Mouse (Mus musculus): ENCODE measurements around the gene Hoxa10. TPM values are rescaled to one million over a fixed set of nuclear protein-coding genes. Genes with fewer than 3 reads are reported as not detected.

Gene Hoxa10
- polyA plus RNA-seq, 1 experiment = 15.8 TPM

DNA sequence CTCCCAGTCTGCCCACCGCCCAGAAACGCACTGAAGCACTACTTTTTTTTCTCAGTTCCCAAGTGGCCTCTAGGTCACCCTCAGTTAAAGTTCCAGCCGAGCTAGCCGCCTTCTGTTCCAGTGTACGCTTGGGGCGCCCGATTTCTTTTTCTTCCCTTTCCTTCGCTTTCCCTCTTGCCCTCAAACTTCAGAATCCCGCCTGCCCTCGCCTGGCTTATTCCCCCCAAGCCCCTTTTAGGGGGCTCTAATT lies 37.6 kb downstream of the Hoxa10 start:
- no peak overlapping the region for H3ac ChIP-seq (ENCODE audit: control insufficient read depth, insufficient read length)
- no peak overlapping the region for H3K4me2 ChIP-seq (ENCODE audit: low read depth)
- H3K79me2 ChIP-seq (ENCODE audit: control insufficient read depth, insufficient read depth) = peaks cover 5% of the 10 kb centered on the region
- H3K36me3 ChIP-seq (ENCODE audit: control insufficient read depth, insufficient read depth) = peaks cover 16% of the 10 kb centered on the region
- H3K27me3 ChIP-seq (ENCODE audit: control insufficient read depth, insufficient read depth, insufficient read length) = no peaks in the 10 kb centered on the region
- H3K4me3 ChIP-seq = no peak overlapping the region
- TF ChIP-seq POLR2AphosphoS2 (IDR thresholded peaks at IDR 0.05; ENCODE audit: insufficient read length, low read depth) (no peak), CEBPB (IDR thresholded peaks at IDR 0.05; ENCODE audit: insufficient read depth, poor library complexity, severe bottlenecking) (no peak), MYOG (IDR thresholded peaks at IDR 0.05; ENCODE audit: control insufficient read depth in 1 of 3, insufficient read depth in 1 of 3, insufficient read length in 2 of 3, low read depth in 2 of 3) (no peak), SRF (IDR thresholded peaks at IDR 0.05; ENCODE audit: control insufficient read depth, insufficient read length, low read depth) (no peak), TCF3 (IDR thresholded peaks at IDR 0.05; ENCODE audit: insufficient read length, low read depth) (no peak), TCF12 (IDR thresholded peaks at IDR 0.05; ENCODE audit: insufficient read depth, poor library complexity, severe bottlenecking) (no peak), MAX (IDR thresholded peaks at IDR 0.05; ENCODE audit: low read depth) (no peak), REST (IDR thresholded peaks at IDR 0.05; ENCODE audit: insufficient read depth, insufficient read length) (no peak), MYOD1 (IDR thresholded peaks at IDR 0.05; ENCODE audit: control insufficient read depth in 1 of 3, insufficient read length in 2 of 3, low read depth in 2 of 3) (no peak), E2F4 (IDR thresholded peaks at IDR 0.05; ENCODE audit: insufficient read depth) (no peak), USF1 (IDR thresholded peaks at IDR 0.05; ENCODE audit: low read depth) (no peak), POLR2A (IDR thresholded peaks at IDR 0.05; ENCODE audit: insufficient read length, low read depth) (no peak)

DNA sequence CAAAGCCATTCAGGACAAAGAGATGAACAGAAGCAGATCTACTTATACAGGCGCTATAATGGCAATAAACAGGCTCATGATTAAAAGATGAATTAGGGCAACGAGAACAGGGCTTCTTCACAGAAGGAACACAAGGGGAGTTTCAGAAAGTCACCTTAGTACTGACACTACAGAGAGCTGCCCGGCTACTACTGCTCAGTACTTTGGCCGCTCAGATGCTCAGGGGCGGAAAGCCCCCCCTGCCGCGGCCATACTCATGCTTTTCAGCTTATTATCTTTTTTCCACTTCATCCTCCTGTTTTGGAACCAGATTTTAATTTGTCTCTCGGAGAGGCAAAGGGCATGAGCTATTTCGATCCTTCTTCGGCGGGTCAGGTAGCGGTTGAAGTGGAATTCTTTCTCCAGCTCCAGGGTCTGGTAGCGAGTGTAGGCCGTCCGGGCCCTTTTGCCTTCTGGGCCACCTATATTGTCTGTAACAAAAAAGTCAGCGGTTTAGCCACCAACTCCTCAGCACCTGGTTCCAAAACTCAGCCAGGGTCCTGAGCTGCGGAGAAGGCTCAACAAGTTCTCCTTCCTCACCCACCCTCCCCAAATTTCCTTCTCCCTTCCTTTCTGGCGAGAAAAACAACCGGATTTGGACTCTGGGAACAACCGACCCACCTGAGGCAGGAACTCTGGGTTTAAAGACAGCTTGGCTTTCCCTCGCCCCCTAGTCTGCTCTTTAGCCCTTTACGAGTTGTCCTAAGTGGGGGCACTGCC lies 38.1 kb downstream of the Hoxa10 start:
- Histone ChIP-seq H3K79me2 (ENCODE audit: control insufficient read depth, insufficient read depth) (peaks cover under 1% of the 10 kb centered on the region), H3K4me2 (ENCODE audit: low read depth) (no peak overlapping the region), H3ac (ENCODE audit: control insufficient read depth, insufficient read length) (no peak overlapping the region), H3K27me3 (ENCODE audit: control insufficient read depth, insufficient read depth, insufficient read length) (no peaks in the 10 kb centered on the region), H3K4me3 (no peak overlapping the region), H3K36me3 (ENCODE audit: control insufficient read depth, insufficient read depth) (peaks cover 16% of the 10 kb centered on the region)
- TF ChIP-seq MYOG (IDR thresholded peaks at IDR 0.05; ENCODE audit: control insufficient read depth in 1 of 3, insufficient read depth in 1 of 3, insufficient read length in 2 of 3, low read depth in 2 of 3) (no peak), TCF3 (IDR thresholded peaks at IDR 0.05; ENCODE audit: insufficient read length, low read depth) (no peak), E2F4 (IDR thresholded peaks at IDR 0.05; ENCODE audit: insufficient read depth) (no peak), SRF (IDR thresholded peaks at IDR 0.05; ENCODE audit: control insufficient read depth, insufficient read length, low read depth) (no peak), MYOD1 (IDR thresholded peaks at IDR 0.05; ENCODE audit: control insufficient read depth in 1 of 3, insufficient read length in 2 of 3, low read depth in 2 of 3) (no peak), USF1 (IDR thresholded peaks at IDR 0.05; ENCODE audit: low read depth) (no peak), POLR2AphosphoS2 (IDR thresholded peaks at IDR 0.05; ENCODE audit: insufficient read length, low read depth) (no peak)

DNA sequence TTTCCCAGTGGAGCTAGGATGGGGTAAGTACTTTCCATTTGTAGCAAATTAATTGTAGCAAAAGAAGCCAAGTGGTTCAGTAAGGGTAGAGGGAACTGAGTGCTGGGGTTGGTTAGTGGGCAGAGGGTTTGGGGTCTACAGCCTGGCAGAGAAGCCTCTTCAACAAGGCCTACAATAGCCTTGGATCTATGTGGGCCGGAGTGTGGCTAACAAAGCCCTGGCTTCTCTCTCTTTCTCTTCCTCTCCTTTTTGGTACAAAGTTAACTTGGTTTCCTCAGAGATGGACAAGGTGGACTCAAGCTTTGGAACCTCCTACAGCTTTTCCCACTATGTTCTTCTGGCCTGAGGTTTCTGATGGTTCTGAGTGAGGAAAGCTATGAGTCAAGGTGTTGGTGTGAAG lies 39.4 kb downstream of the Hoxa10 start:
- H3K27me3 ChIP-seq (ENCODE audit: control insufficient read depth, insufficient read depth, insufficient read length) = no peaks in the 10 kb centered on the region

GRCm38 (mm10) chr6:52200751-52201250 lies 39.9 kb downstream of the Hoxa10 start:
- no peaks in the 10 kb centered on the region for H3K79me2 ChIP-seq (ENCODE audit: control insufficient read depth, insufficient read depth)
- peaks cover 16% of the 10 kb centered on the region for H3K36me3 ChIP-seq (ENCODE audit: control insufficient read depth, insufficient read depth)
- H3K4me3 ChIP-seq = no peak overlapping the region
- H3K4me2 ChIP-seq (ENCODE audit: low read depth) = no peak overlapping the region
- H3ac ChIP-seq (ENCODE audit: control insufficient read depth, insufficient read length) = no peak overlapping the region
- no peak for TF ChIP-seq TCF12 (IDR thresholded peaks at IDR 0.05; ENCODE audit: insufficient read depth, poor library complexity, severe bottlenecking)
- no peak for TF ChIP-seq USF1 (IDR thresholded peaks at IDR 0.05; ENCODE audit: low read depth)
- TF ChIP-seq POLR2AphosphoS2 (IDR thresholded peaks at IDR 0.05; ENCODE audit: insufficient read length, low read depth) = no peak
- no peak for TF ChIP-seq REST (IDR thresholded peaks at IDR 0.05; ENCODE audit: insufficient read depth, insufficient read length)
- no peak for TF ChIP-seq MAX (IDR thresholded peaks at IDR 0.05; ENCODE audit: low read depth)
- TF ChIP-seq SRF (IDR thresholded peaks at IDR 0.05; ENCODE audit: control insufficient read depth, insufficient read length, low read depth) = no peak
- no peak for TF ChIP-seq E2F4 (IDR thresholded peaks at IDR 0.05; ENCODE audit: insufficient read depth)
- TF ChIP-seq POLR2A (IDR thresholded peaks at IDR 0.05; ENCODE audit: insufficient read length, low read depth) = no peak
- TF ChIP-seq MYOG (IDR thresholded peaks at IDR 0.05; ENCODE audit: control insufficient read depth in 1 of 3, insufficient read depth in 1 of 3, insufficient read length in 2 of 3, low read depth in 2 of 3) = no peak
- no peak for TF ChIP-seq TCF3 (IDR thresholded peaks at IDR 0.05; ENCODE audit: insufficient read length, low read depth)
- no peak for TF ChIP-seq CEBPB (IDR thresholded peaks at IDR 0.05; ENCODE audit: insufficient read depth, poor library complexity, severe bottlenecking)
- no peak for TF ChIP-seq MYOD1 (IDR thresholded peaks at IDR 0.05; ENCODE audit: control insufficient read depth in 1 of 3, insufficient read length in 2 of 3, low read depth in 2 of 3)
- H3K27me3 ChIP-seq (ENCODE audit: control insufficient read depth, insufficient read depth, insufficient read length) = no peaks in the 10 kb centered on the region

More for the DNA sequence above, 39.4 kb downstream of the Hoxa10 start:
- Histone ChIP-seq H3K79me2 (ENCODE audit: control insufficient read depth, insufficient read depth) (no peaks in the 10 kb centered on the region), H3K36me3 (ENCODE audit: control insufficient read depth, insufficient read depth) (peaks cover 16% of the 10 kb centered on the region), H3K4me3 (no peak overlapping the region), H3K4me2 (ENCODE audit: low read depth) (no peak overlapping the region), H3ac (ENCODE audit: control insufficient read depth, insufficient read length) (no peak overlapping the region)
- TF ChIP-seq TCF3 (IDR thresholded peaks at IDR 0.05; ENCODE audit: insufficient read length, low read depth) (no peak), MYOG (IDR thresholded peaks at IDR 0.05; ENCODE audit: control insufficient read depth in 1 of 3, insufficient read depth in 1 of 3, insufficient read length in 2 of 3, low read depth in 2 of 3) (no peak), POLR2A (IDR thresholded peaks at IDR 0.05; ENCODE audit: insufficient read length, low read depth) (no peak), SRF (IDR thresholded peaks at IDR 0.05; ENCODE audit: control insufficient read depth, insufficient read length, low read depth) (no peak), MYOD1 (IDR thresholded peaks at IDR 0.05; ENCODE audit: control insufficient read depth in 1 of 3, insufficient read length in 2 of 3, low read depth in 2 of 3) (no peak), CEBPB (IDR thresholded peaks at IDR 0.05; ENCODE audit: insufficient read depth, poor library complexity, severe bottlenecking) (no peak), USF1 (IDR thresholded peaks at IDR 0.05; ENCODE audit: low read depth) (no peak)
